Mouse (Mus musculus) intestine, embryonic 15.5 days (tissue): ENCODE data around the gene Dnah17. TPM values are rescaled to one million over a fixed set of nuclear protein-coding genes. Genes with fewer than 3 reads are reported as not detected.

ENCODE experiments used
- ATAC-seq: fragments of 200-750 bp; cut with Nextera tagmentation; 2 replicates; pipeline ENCODE4 v1.8.0; 2017; ENCODE audit warnings: moderate TSS enrichment, moderate library complexity
- H3K27ac ChIP-seq: fragments of 300-500 bp; sonication (generic); 2 replicates; pipeline ENCODE4 v1.5.1; 2015; ENCODE audit warnings: mild to moderate bottlenecking, inconsistent platforms
- H3K27me3 ChIP-seq: fragments of 300-500 bp; sonication (generic); replicated peaks from 2 replicates; pipeline ENCODE4 v1.6.1; 2015; ENCODE audit warnings: inconsistent platforms
- H3K36me3 ChIP-seq: fragments of 300-500 bp; sonication (generic); 2 replicates; pipeline ENCODE4 v1.6.1; 2015; ENCODE audit warnings: inconsistent platforms
- H3K4me1 ChIP-seq: fragments of 300-500 bp; sonication (generic); replicated peaks from 2 replicates; pipeline ENCODE4 v1.6.1; 2015; ENCODE audit warnings: inconsistent platforms
- H3K4me2 ChIP-seq: fragments of 300-500 bp; sonication (generic); replicated peaks from 2 replicates; pipeline ENCODE4 v1.6.1; 2015; ENCODE audit warnings: mild to moderate bottlenecking, inconsistent platforms
- H3K4me3 ChIP-seq: fragments of 300-500 bp; sonication (generic); replicated peaks from 2 replicates; pipeline ENCODE4 v1.5.1; 2015; ENCODE audit warnings: inconsistent platforms
- H3K9ac ChIP-seq: fragments of 300-500 bp; sonication (generic); 2 replicates; pipeline ENCODE4 v1.6.1; 2015; ENCODE audit warnings: inconsistent platforms
- H3K9me3 ChIP-seq: fragments of 300-500 bp; sonication (generic); 2 replicates; pipeline ENCODE4 v1.6.1; 2016; ENCODE audit warnings: inconsistent platforms
- WGBS: fragments of 180-500 bp; shearing (Covaris S2); methylation state at CpG from one replicate; pipeline ENCODE4 v1.1.7; 2015; 5-methylcytosine and 5-hydroxymethylcytosine counted together
- polyA plus RNA-seq: library from polyadenylated mRNA; unstranded; fragments of >200 nt; fragmentation: Nextera tagmentation; extraction: Ambion mirVana; gene quantifications from 2 replicates; pipeline ENCODE4 v1.2.1, GENCODE M21; 2015

Gene Dnah17
- polyA plus RNA-seq, 1 experiment from 2014 or later, result 0.08 TPM

- peak; percentile 64 for ATAC-seq
- no peak overlapping the region for H3K4me2 ChIP-seq
- H3K27ac ChIP-seq, result peak overlapping the region; percentile 44
- H3K4me3 ChIP-seq, result no peak overlapping the region
- no peak overlapping the region for H3K9ac ChIP-seq
- no peaks in the 10 kb centered on the region for H3K27me3 ChIP-seq
- H3K4me1 ChIP-seq, result peaks cover 51% of the 10 kb centered on the region
- no peaks in the 10 kb centered on the region for H3K9me3 ChIP-seq
- peaks cover 15% of the 10 kb centered on the region for H3K36me3 ChIP-seq
- WGBS, result 80% methylated on average over 4 of the region's 4 CpGs
Observed at GRCm38 (mm10) chr11:117998356-117998755, 132.1 kb downstream of the Dnah17 start.

- H3K36me3 ChIP-seq, result peaks cover 6% of the 10 kb centered on the region
- no peak overlapping the region for H3K27ac ChIP-seq
- H3K9ac ChIP-seq, result no peak overlapping the region
- H3K4me2 ChIP-seq, result no peak overlapping the region
- 90% methylated on average over 2 of the region's 2 CpGs for WGBS
- H3K4me3 ChIP-seq, result no peak overlapping the region
- no peak for ATAC-seq
- H3K27me3 ChIP-seq, result no peaks in the 10 kb centered on the region
- no peaks in the 10 kb centered on the region for H3K9me3 ChIP-seq
- peaks cover 61% of the 10 kb centered on the region for H3K4me1 ChIP-seq
Observed at GRCm38 (mm10) chr11:117997085-117997484, 133.3 kb downstream of the Dnah17 start.

- H3K4me3 ChIP-seq, result no peak overlapping the region
- no peaks in the 10 kb centered on the region for H3K27me3 ChIP-seq
- H3K4me2 ChIP-seq, result no peak overlapping the region
- H3K36me3 ChIP-seq, result no peaks in the 10 kb centered on the region
- no peak overlapping the region for H3K27ac ChIP-seq
- H3K4me1 ChIP-seq, result peaks cover 67% of the 10 kb centered on the region
- WGBS, result 49% methylated on average over 3 of the region's 3 CpGs
- no peak overlapping the region for H3K9ac ChIP-seq
- H3K9me3 ChIP-seq, result no peaks in the 10 kb centered on the region
- ATAC-seq, result no peak
Observed at GRCm38 (mm10) chr11:117996066-117996465, 134.4 kb downstream of the Dnah17 start.

- Histone ChIP-seq H3K27ac (no peak overlapping the region), H3K27me3 (no peaks in the 10 kb centered on the region), H3K36me3 (no peaks in the 10 kb centered on the region), H3K4me3 (no peak overlapping the region), H3K9me3 (no peaks in the 10 kb centered on the region), H3K9ac (no peak overlapping the region; the same call in 1 of the 2 replicates), H3K4me2 (no peak overlapping the region), H3K4me1 (peaks cover 67% of the 10 kb centered on the region)
- 46% methylated on average over 3 of the region's 3 CpGs for WGBS
- ATAC-seq, result no peak
Observed at GRCm38 (mm10) chr11:117995661-117996060, 134.8 kb downstream of the Dnah17 start.

GRCm38 (mm10) chr11:117995255-117995654 lies 135.2 kb downstream of the Dnah17 start:
- 59% methylated on average over 2 of the region's 2 CpGs for WGBS
- H3K4me3 ChIP-seq, result no peak overlapping the region
- no peak overlapping the region; the same call in 1 of the 2 replicates for H3K9ac ChIP-seq
- H3K36me3 ChIP-seq, result no peaks in the 10 kb centered on the region
- H3K9me3 ChIP-seq, result no peaks in the 10 kb centered on the region
- ATAC-seq, result no peak
- no peaks in the 10 kb centered on the region for H3K27me3 ChIP-seq
- H3K27ac ChIP-seq, result 0 out of 2 replicates have a peak overlapping the region, but pooled peaks have one; percentile 32
- H3K4me1 ChIP-seq, result peaks cover 68% of the 10 kb centered on the region
- H3K4me2 ChIP-seq, result no peak overlapping the region

- ATAC-seq, result peak; percentile 24; the same call in 1 of the 2 replicates
- H3K4me3 ChIP-seq, result no peak overlapping the region
- peak overlapping the region; percentile 68 for H3K27ac ChIP-seq
- H3K4me1 ChIP-seq, result peaks cover 64% of the 10 kb centered on the region
- peak overlapping the region; percentile 22 for H3K4me2 ChIP-seq
- no peaks in the 10 kb centered on the region for H3K36me3 ChIP-seq
- no peaks in the 10 kb centered on the region for H3K27me3 ChIP-seq
- no peak overlapping the region for H3K9ac ChIP-seq
- no peaks in the 10 kb centered on the region for H3K9me3 ChIP-seq
- WGBS, result 40% methylated on average over 9 of the region's 9 CpGs
Observed at GRCm38 (mm10) chr11:117994250-117995057, 136.0 kb downstream of the Dnah17 start.

- Histone ChIP-seq H3K4me2 (peak overlapping the region; percentile 22; the same call in 1 of the 2 replicates), H3K4me1 (peaks cover 57% of the 10 kb centered on the region), H3K27ac (peak overlapping the region; percentile 68), H3K36me3 (no peaks in the 10 kb centered on the region), H3K9me3 (no peaks in the 10 kb centered on the region), H3K4me3 (no peak overlapping the region), H3K27me3 (no peaks in the 10 kb centered on the region), H3K9ac (no peak overlapping the region)
- ATAC-seq, result no peak
- 56% methylated on average over 14 of the region's 14 CpGs for WGBS
Observed at GRCm38 (mm10) chr11:117993190-117994175, 137.0 kb downstream of the Dnah17 start.

- no peaks in the 10 kb centered on the region for H3K36me3 ChIP-seq
- H3K27ac ChIP-seq, result no peak overlapping the region
- no peak for ATAC-seq
- no peaks in the 10 kb centered on the region for H3K27me3 ChIP-seq
- no peaks in the 10 kb centered on the region for H3K9me3 ChIP-seq
- H3K4me1 ChIP-seq, result peaks cover 63% of the 10 kb centered on the region
- H3K4me2 ChIP-seq, result no peak overlapping the region
- no peak overlapping the region for H3K4me3 ChIP-seq
- no peak overlapping the region for H3K9ac ChIP-seq
- WGBS, result 53% methylated on average over 9 of the region's 9 CpGs
Observed at GRCm38 (mm10) chr11:117991502-117992470, 138.6 kb downstream of the Dnah17 start.

GRCm38 (mm10) chr11:117989926-117990325 lies 140.5 kb downstream of the Dnah17 start:
- Histone ChIP-seq H3K27me3 (no peaks in the 10 kb centered on the region), H3K27ac (no peak overlapping the region), H3K9me3 (no peaks in the 10 kb centered on the region), H3K4me3 (no peak overlapping the region), H3K4me2 (no peak overlapping the region), H3K36me3 (no peaks in the 10 kb centered on the region), H3K4me1 (peaks cover 58% of the 10 kb centered on the region), H3K9ac (no peak overlapping the region)
- 53% methylated on average over 10 of the region's 10 CpGs for whole genome bisulfite sequencing
- no peak for ATAC-seq

- 87% methylated on average over 4 of the region's 4 CpGs for WGBS
- H3K9me3 ChIP-seq, result no peaks in the 10 kb centered on the region
- no peak overlapping the region for H3K4me2 ChIP-seq
- no peak overlapping the region for H3K9ac ChIP-seq
- H3K27ac ChIP-seq, result no peak overlapping the region
- no peaks in the 10 kb centered on the region for H3K36me3 ChIP-seq
- H3K4me3 ChIP-seq, result no peak overlapping the region
- ATAC-seq, result no peak
- H3K27me3 ChIP-seq, result no peaks in the 10 kb centered on the region
- peaks cover 51% of the 10 kb centered on the region for H3K4me1 ChIP-seq
Observed at GRCm38 (mm10) chr11:117989241-117989640, 141.2 kb downstream of the Dnah17 start.

- Histone ChIP-seq H3K36me3 (no peaks in the 10 kb centered on the region), H3K27me3 (no peaks in the 10 kb centered on the region), H3K9me3 (no peaks in the 10 kb centered on the region), H3K9ac (peak overlapping the region; percentile 93), H3K4me3 (peak overlapping the region; percentile 100), H3K27ac (no peak overlapping the region), H3K4me1 (peaks cover 40% of the 10 kb centered on the region), H3K4me2 (peak overlapping the region; percentile 91)
- ATAC-seq, result no peak
- 63% methylated on average over 4 of the region's 4 CpGs for WGBS
Observed at GRCm38 (mm10) chr11:117987968-117988367, 142.5 kb downstream of the Dnah17 start.
